Mouse (Mus musculus) embryonic facial prominence, embryonic 15.5 days (tissue): ENCODE data around the gene Igsf10. TPM values are rescaled to one million over a fixed set of nuclear protein-coding genes. Genes with fewer than 3 reads are reported as not detected.

Experiments used
- ATAC-seq: fragments of 200-750 bp; cut with Nextera tagmentation; 2 replicates; pipeline ENCODE4 v1.8.0; 2017; ENCODE audit warnings: low read depth, moderate TSS enrichment; ENCODE audit not compliant: insufficient number of reproducible peaks, low FRiP score, low TSS enrichment
- H3K27ac ChIP-seq: fragments of 300-500 bp; sonication (generic); replicated peaks from 2 replicates; pipeline ENCODE4 v1.5.1; 2015; ENCODE audit warnings: mild to moderate bottlenecking, inconsistent platforms
- H3K27me3 ChIP-seq: fragments of 300-500 bp; sonication (generic); 2 replicates; pipeline ENCODE4 v1.6.1; 2015; ENCODE audit warnings: inconsistent platforms
- H3K36me3 ChIP-seq: fragments of 300-500 bp; sonication (generic); 2 replicates; pipeline ENCODE4 v1.6.1; 2015; ENCODE audit warnings: mild to moderate bottlenecking, inconsistent platforms
- H3K4me1 ChIP-seq: fragments of 300-500 bp; sonication (generic); 2 replicates; pipeline ENCODE4 v1.6.1; 2015; ENCODE audit warnings: inconsistent platforms
- H3K4me2 ChIP-seq: fragments of 300-500 bp; sonication (generic); replicated peaks from 2 replicates; pipeline ENCODE4 v1.6.1; 2015; ENCODE audit warnings: mild to moderate bottlenecking, inconsistent platforms
- H3K4me3 ChIP-seq: fragments of 300-500 bp; sonication (generic); replicated peaks from 2 replicates; pipeline ENCODE4 v1.5.1; 2015; ENCODE audit warnings: mild to moderate bottlenecking, inconsistent platforms
- H3K9ac ChIP-seq: fragments of 300-500 bp; sonication (generic); 2 replicates; pipeline ENCODE4 v1.6.1; 2015; ENCODE audit warnings: inconsistent platforms
- H3K9me3 ChIP-seq: fragments of 300-500 bp; sonication (generic); replicated peaks from 2 replicates; pipeline ENCODE4 v1.6.1; 2016; ENCODE audit warnings: inconsistent platforms
- WGBS: fragments of 180-500 bp; shearing (Covaris S2); methylation state at CpG from one replicate; pipeline ENCODE4 v1.1.7; 2015; 5-methylcytosine and 5-hydroxymethylcytosine counted together
- polyA plus RNA-seq: library from polyadenylated mRNA; unstranded; fragments of >200 nt; fragmentation: Nextera tagmentation; extraction: Ambion mirVana; gene quantifications from 2 replicates; pipeline ENCODE4 v1.2.1, GENCODE M21; 2015

Igsf10 gene
- polyA plus RNA-seq, 1 experiment from 2014 or later = 28.1 TPM

GRCm38 (mm10) chr3:59278620-59279019 lies 65.6 kb downstream of the Igsf10 start:
- no peaks in the 10 kb centered on the region for H3K4me1 ChIP-seq
- H3K9ac ChIP-seq = no peak overlapping the region
- no peaks in the 10 kb centered on the region for H3K9me3 ChIP-seq
- no peak overlapping the region for H3K4me3 ChIP-seq
- no peak overlapping the region for H3K4me2 ChIP-seq
- ATAC-seq = no peak
- H3K27ac ChIP-seq = no peak overlapping the region
- no peaks in the 10 kb centered on the region for H3K27me3 ChIP-seq
- H3K36me3 ChIP-seq = no peaks in the 10 kb centered on the region

GRCm38 (mm10) chr3:59278254-59278533 lies 66.0 kb downstream of the Igsf10 start:
- Histone ChIP-seq H3K9ac (no peak overlapping the region), H3K27ac (no peak overlapping the region), H3K4me1 (no peaks in the 10 kb centered on the region), H3K9me3 (no peaks in the 10 kb centered on the region), H3K4me3 (no peak overlapping the region), H3K4me2 (no peak overlapping the region), H3K27me3 (no peaks in the 10 kb centered on the region), H3K36me3 (no peaks in the 10 kb centered on the region)
- WGBS = 75% methylated on average over 3 of the region's 3 CpGs
- ATAC-seq = no peak

- no peak for ATAC-seq
- Histone ChIP-seq H3K36me3 (no peaks in the 10 kb centered on the region), H3K4me2 (no peak overlapping the region), H3K9me3 (no peaks in the 10 kb centered on the region), H3K4me1 (no peaks in the 10 kb centered on the region), H3K4me3 (no peak overlapping the region), H3K9ac (no peak overlapping the region), H3K27me3 (no peaks in the 10 kb centered on the region), H3K27ac (no peak overlapping the region)
- WGBS = 46% methylated on average over 3 of the region's 3 CpGs
Measured at GRCm38 (mm10) chr3:59277502-59278253, 66.5 kb downstream of the Igsf10 start.

- Histone ChIP-seq H3K9me3 (no peaks in the 10 kb centered on the region), H3K27me3 (no peaks in the 10 kb centered on the region), H3K4me1 (no peaks in the 10 kb centered on the region), H3K27ac (no peak overlapping the region), H3K9ac (no peak overlapping the region), H3K36me3 (no peaks in the 10 kb centered on the region), H3K4me3 (no peak overlapping the region), H3K4me2 (no peak overlapping the region)
- 94% methylated on average over 6 of the region's 6 CpGs for WGBS
- ATAC-seq = no peak
Measured at GRCm38 (mm10) chr3:59270811-59271210, 73.4 kb downstream of the Igsf10 start.

Other genes starting within 250 kb of the Igsf10 start
- gene Gpr171, start 242.6 kb downstream of the Igsf10 start, polyA plus RNA-seq = 1.7 and 1.9 TPM in 2 replicates
- gene P2ry14, start 190.8 kb downstream of the Igsf10 start, polyA plus RNA-seq = 2.3 and 2.4 TPM in 2 replicates
- gene Gpr87, start 149.3 kb downstream of the Igsf10 start, polyA plus RNA-seq = 24.0 and 25.8 TPM in 2 replicates
- 1.7 and 2.1 TPM in 2 replicates for gene P2ry13, start 133.5 kb downstream of the Igsf10 start, polyA plus RNA-seq
- 2.3 and 2.6 TPM in 2 replicates for gene P2ry12, start 81.5 kb downstream of the Igsf10 start, polyA plus RNA-seq